Mouse (Mus musculus) midbrain, embryonic 13.5 days (tissue): ENCODE measurements around the gene Drc7. TPM values are rescaled to one million over a fixed set of nuclear protein-coding genes. Genes with fewer than 3 reads are reported as not detected.
A peak's percentile ranks its signal among the peaks of the same experiment; 100 is the strongest.

Experiments used
- ATAC-seq: fragments of 200-750 bp; cut with Nextera tagmentation; 2 replicates; pipeline ENCODE4 v1.8.0; 2017; ENCODE audit warnings: mild to moderate bottlenecking, moderate TSS enrichment, moderate library complexity
- H3K27ac ChIP-seq: fragments of 300-500 bp; sonication (generic); 2 replicates; pipeline ENCODE4 v1.5.1; 2015; ENCODE audit warnings: inconsistent platforms, mild to moderate bottlenecking, moderate library complexity
- H3K27me3 ChIP-seq: fragments of 300-500 bp; sonication (generic); 2 replicates; pipeline ENCODE4 v1.6.1; 2015; ENCODE audit warnings: mild to moderate bottlenecking, inconsistent platforms
- H3K36me3 ChIP-seq: fragments of 300-500 bp; sonication (generic); 2 replicates; pipeline ENCODE4 v1.6.1; 2015; ENCODE audit warnings: mild to moderate bottlenecking, inconsistent platforms
- H3K4me1 ChIP-seq: fragments of 300-500 bp; sonication (generic); replicated peaks from 2 replicates; pipeline ENCODE4 v1.6.1; 2015; ENCODE audit warnings: inconsistent platforms
- H3K4me2 ChIP-seq: fragments of 300-500 bp; sonication (generic); replicated peaks from 2 replicates; pipeline ENCODE4 v1.6.1; 2015; ENCODE audit warnings: moderate library complexity, mild to moderate bottlenecking, inconsistent platforms
- H3K4me3 ChIP-seq: fragments of 300-500 bp; sonication (generic); replicated peaks from 2 replicates; pipeline ENCODE4 v1.5.1; 2015; ENCODE audit warnings: mild to moderate bottlenecking, inconsistent platforms
- H3K9ac ChIP-seq: fragments of 300-500 bp; sonication (generic); replicated peaks from 2 replicates; pipeline ENCODE4 v1.6.1; 2015; ENCODE audit warnings: mild to moderate bottlenecking, inconsistent platforms
- H3K9me3 ChIP-seq: fragments of 300-500 bp; sonication (generic); 2 replicates; pipeline ENCODE4 v1.6.1; 2016; ENCODE audit warnings: mild to moderate bottlenecking, inconsistent platforms
- WGBS: fragments of 180-500 bp; shearing (Covaris S2); methylation state at CpG from one replicate; pipeline ENCODE4 v1.1.7; 2015; 5-methylcytosine and 5-hydroxymethylcytosine counted together
- polyA plus RNA-seq: library from polyadenylated mRNA; unstranded; fragments of >200 nt; fragmentation: Nextera tagmentation; extraction: Ambion mirVana; gene quantifications from 2 replicates; pipeline ENCODE4 v1.2.1, GENCODE M21; 2015

Gene Drc7
- polyA plus RNA-seq, 1 experiment from 2014 or later, result 0.58 TPM

GRCm38 (mm10) chr8:95067582-95067981 is 12.7 kb downstream of the Drc7 start:
- WGBS, result 51% methylated on average over 3 of the region's 3 CpGs
- no peaks in the 10 kb centered on the region for H3K4me1 ChIP-seq
- H3K9me3 ChIP-seq, result no peaks in the 10 kb centered on the region
- no peak for ATAC-seq
- no peak overlapping the region for H3K4me2 ChIP-seq
- no peak overlapping the region for H3K27ac ChIP-seq
- H3K9ac ChIP-seq, result no peak overlapping the region
- no peaks in the 10 kb centered on the region for H3K27me3 ChIP-seq
- no peaks in the 10 kb centered on the region for H3K36me3 ChIP-seq
- no peak overlapping the region for H3K4me3 ChIP-seq

GRCm38 (mm10) chr8:95075504-95075903 is 20.6 kb downstream of the Drc7 start:
- Histone ChIP-seq H3K4me3 (no peak overlapping the region), H3K4me1 (peaks cover 4% of the 10 kb centered on the region; the same call in 1 of the 2 replicates), H3K36me3 (no peaks in the 10 kb centered on the region), H3K27ac (no peak overlapping the region), H3K9me3 (no peaks in the 10 kb centered on the region), H3K4me2 (no peak overlapping the region), H3K9ac (no peak overlapping the region), H3K27me3 (no peaks in the 10 kb centered on the region)
- ATAC-seq, result no peak
- 85% methylated on average over 3 of the region's 3 CpGs for WGBS

GRCm38 (mm10) chr8:95076151-95076550 is 21.2 kb downstream of the Drc7 start:
- WGBS, result 86% methylated on average over 17 of the region's 17 CpGs
- H3K9me3 ChIP-seq, result no peaks in the 10 kb centered on the region
- peaks cover 4% of the 10 kb centered on the region; the same call in 1 of the 2 replicates for H3K4me1 ChIP-seq
- H3K27ac ChIP-seq, result no peak overlapping the region
- no peaks in the 10 kb centered on the region for H3K27me3 ChIP-seq
- no peak overlapping the region for H3K9ac ChIP-seq
- no peak overlapping the region for H3K4me3 ChIP-seq
- ATAC-seq, result no peak
- no peak overlapping the region for H3K4me2 ChIP-seq
- no peaks in the 10 kb centered on the region for H3K36me3 ChIP-seq

- Histone ChIP-seq H3K4me2 (no peak overlapping the region), H3K4me3 (no peak overlapping the region), H3K27me3 (no peaks in the 10 kb centered on the region), H3K9me3 (no peaks in the 10 kb centered on the region), H3K36me3 (peaks cover 5% of the 10 kb centered on the region), H3K27ac (no peak overlapping the region), H3K4me1 (peaks cover 20% of the 10 kb centered on the region), H3K9ac (no peak overlapping the region)
- WGBS, result 78% methylated on average over 3 of the region's 3 CpGs
- ATAC-seq, result no peak
Measured at GRCm38 (mm10) chr8:95078055-95078454, 23.2 kb downstream of the Drc7 start.

- WGBS, result 89% methylated on average over 4 of the region's 4 CpGs
Measured at GRCm38 (mm10) chr8:95079305-95079704, 24.4 kb downstream of the Drc7 start.

GRCm38 (mm10) chr8:95080381-95081341 is 25.8 kb downstream of the Drc7 start, which contains the start of gene Katnb1:
Gene Katnb1 (plus strand): TSS chr8:95081186.
- peak; percentile 98 for ATAC-seq

More at GRCm38 (mm10) chr8:95079305-95079704, 24.4 kb downstream of the Drc7 start:
- ATAC-seq, result no peak
- Histone ChIP-seq H3K9me3 (no peaks in the 10 kb centered on the region), H3K27ac (no peak overlapping the region), H3K4me2 (no peak overlapping the region), H3K36me3 (peaks cover 13% of the 10 kb centered on the region), H3K9ac (no peak overlapping the region), H3K4me1 (peaks cover 27% of the 10 kb centered on the region), H3K27me3 (no peaks in the 10 kb centered on the region), H3K4me3 (no peak overlapping the region)

GRCm38 (mm10) chr8:95081650-95082049 is 26.7 kb downstream of the Drc7 start:
- Histone ChIP-seq H3K4me3 (peak overlapping the region; percentile 91), H3K36me3 (peaks cover 33% of the 10 kb centered on the region), H3K9me3 (no peaks in the 10 kb centered on the region), H3K4me2 (peak overlapping the region; percentile 98), H3K27ac (peak overlapping the region; percentile 84), H3K4me1 (peaks cover 28% of the 10 kb centered on the region), H3K9ac (peak overlapping the region; percentile 88), H3K27me3 (no peaks in the 10 kb centered on the region)
- ATAC-seq, result no peak
- WGBS, result 6% methylated on average over 11 of the region's 11 CpGs

More at GRCm38 (mm10) chr8:95080381-95081341, 25.8 kb downstream of the Drc7 start, which contains the start of gene Katnb1:
- Histone ChIP-seq H3K36me3 (peaks cover 27% of the 10 kb centered on the region), H3K9me3 (no peaks in the 10 kb centered on the region), H3K4me2 (peak within 1 kb of the TSS; percentile 98), H3K27me3 (no peaks in the 10 kb centered on the region), H3K9ac (peak within 1 kb of the TSS; percentile 88), H3K4me3 (peak within 1 kb of the TSS; percentile 91), H3K4me1 (peaks cover 28% of the 10 kb centered on the region), H3K27ac (peak within 1 kb of the TSS; percentile 84)
- under 1% methylated on average over 47 of the region's 47 CpGs for WGBS

- Histone ChIP-seq H3K4me1 (peaks cover 28% of the 10 kb centered on the region), H3K36me3 (peaks cover 59% of the 10 kb centered on the region), H3K27me3 (no peaks in the 10 kb centered on the region), H3K27ac (no peak overlapping the region), H3K9me3 (no peaks in the 10 kb centered on the region), H3K4me3 (no peak overlapping the region), H3K4me2 (no peak overlapping the region), H3K9ac (no peak overlapping the region)
- 96% methylated on average over 4 of the region's 4 CpGs for WGBS
- ATAC-seq, result no peak
Measured at GRCm38 (mm10) chr8:95084261-95084660, 29.4 kb downstream of the Drc7 start.

- Histone ChIP-seq H3K4me1 (peaks cover 28% of the 10 kb centered on the region), H3K27ac (no peak overlapping the region), H3K4me3 (no peak overlapping the region), H3K4me2 (no peak overlapping the region), H3K9ac (no peak overlapping the region; the same call in 1 of the 2 replicates), H3K27me3 (no peaks in the 10 kb centered on the region), H3K36me3 (peaks cover 65% of the 10 kb centered on the region), H3K9me3 (no peaks in the 10 kb centered on the region)
- 86% methylated on average over 10 of the region's 10 CpGs for WGBS
- no peak for ATAC-seq
Measured at GRCm38 (mm10) chr8:95084744-95085431, 30.0 kb downstream of the Drc7 start.

- Histone ChIP-seq H3K4me3 (no peak overlapping the region), H3K27ac (no peak overlapping the region), H3K9ac (no peak overlapping the region), H3K4me1 (peaks cover 24% of the 10 kb centered on the region), H3K9me3 (no peaks in the 10 kb centered on the region), H3K36me3 (peaks cover 72% of the 10 kb centered on the region), H3K4me2 (no peak overlapping the region), H3K27me3 (no peaks in the 10 kb centered on the region)
- no peak for ATAC-seq
- 88% methylated on average over 7 of the region's 7 CpGs for WGBS
Measured at GRCm38 (mm10) chr8:95085432-95086141, 30.7 kb downstream of the Drc7 start.

GRCm38 (mm10) chr8:95093574-95093973 is 38.7 kb downstream of the Drc7 start:
- no peak overlapping the region for H3K9ac ChIP-seq
- H3K27ac ChIP-seq, result no peak overlapping the region
- WGBS, result 94% methylated on average over 4 of the region's 4 CpGs
- H3K4me3 ChIP-seq, result no peak overlapping the region
- peaks cover 100% of the 10 kb centered on the region for H3K36me3 ChIP-seq
- no peaks in the 10 kb centered on the region for H3K4me1 ChIP-seq
- no peak overlapping the region for H3K4me2 ChIP-seq
- no peaks in the 10 kb centered on the region for H3K27me3 ChIP-seq
- no peak for ATAC-seq
- H3K9me3 ChIP-seq, result no peaks in the 10 kb centered on the region
